Mouse (Mus musculus): ENCODE measurements around the gene Plekho1. TPM values are rescaled to one million over a fixed set of nuclear protein-coding genes. Genes with fewer than 3 reads are reported as not detected.

The Plekho1 gene
- polyA plus RNA-seq, 1 experiment from 2014 or later: 82.2 TPM

DNA sequence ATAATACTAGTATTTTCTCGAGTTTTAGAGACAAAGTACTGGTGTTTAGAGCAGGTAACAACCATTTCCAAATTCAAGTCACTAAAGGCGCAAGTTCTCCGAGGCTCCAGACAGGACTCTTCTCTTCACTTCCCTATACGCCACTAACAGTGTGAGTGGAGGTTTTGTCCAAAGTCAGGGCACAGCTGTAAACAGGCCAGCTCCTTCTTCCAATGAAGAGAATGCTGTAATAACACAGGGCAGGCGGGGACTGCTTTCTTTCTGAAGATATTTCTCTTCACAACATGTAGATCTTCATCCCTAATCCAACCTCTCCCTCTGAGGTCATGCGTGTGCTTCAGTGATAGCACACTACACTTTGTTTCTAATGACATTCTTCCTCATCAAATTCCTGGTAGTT lies 41.0 kb upstream of the Plekho1 start:
- Histone ChIP-seq H3K27me3 (ENCODE audit: control insufficient read depth, insufficient read depth, low read length) (no peaks in the 10 kb centered on the region), H3K9ac (ENCODE audit: low read depth, low read length) (no peak overlapping the region), H3K9me3 (replicated peaks; ENCODE audit: control insufficient read depth, low read length) (no peaks in the 10 kb centered on the region), H3K4me1 (ENCODE audit: control insufficient read depth, insufficient read depth, low read length) (no peaks in the 10 kb centered on the region; the same call in 1 of the 2 replicates), H3K36me3 (ENCODE audit: control insufficient read depth, insufficient read depth, low read length) (no peaks in the 10 kb centered on the region; the same call in 1 of the 2 replicates), H3K4me3 (ENCODE audit: low read depth, low read length) (no peak overlapping the region), H3K27ac (ENCODE audit: low read depth, low read length) (no peak overlapping the region), H3K4me2 (no peak overlapping the region)
- no peak for ATAC-seq (replicated peaks; ENCODE audit: insufficient number of reproducible peaks, low FRiP score, low TSS enrichment)
- WGBS (ENCODE audit: insufficient replicate concordance): 82% methylated on average over 6 of the region's 6 CpGs

DNA sequence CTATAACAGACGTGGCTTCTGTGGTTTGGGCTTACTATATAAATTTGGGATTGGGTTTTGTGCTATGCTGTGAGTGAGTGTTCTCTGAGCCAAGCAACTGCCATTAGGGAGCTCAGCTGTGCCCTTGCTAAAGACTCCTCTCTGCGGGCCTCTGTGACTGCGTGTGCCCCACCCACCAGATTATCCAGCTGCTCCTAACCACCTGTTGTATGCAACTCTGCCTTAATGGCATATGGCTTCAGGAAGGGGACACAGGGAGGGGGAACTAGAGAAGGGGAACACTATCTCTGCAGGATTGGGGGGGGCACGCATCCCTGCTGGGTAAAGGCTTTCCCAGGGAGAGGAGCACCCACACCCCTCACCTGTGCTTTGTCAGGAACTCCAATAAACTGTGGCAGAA lies 37.2 kb upstream of the Plekho1 start:
- 77% methylated on average over 4 of the region's 4 CpGs for WGBS (ENCODE audit: insufficient replicate concordance)
- H3K9ac ChIP-seq (ENCODE audit: low read depth, low read length): no peak overlapping the region
- no peaks in the 10 kb centered on the region for H3K9me3 ChIP-seq (replicated peaks; ENCODE audit: control insufficient read depth, low read length)
- no peak for ATAC-seq (replicated peaks; ENCODE audit: insufficient number of reproducible peaks, low FRiP score, low TSS enrichment)
- no peak overlapping the region for H3K27ac ChIP-seq (ENCODE audit: low read depth, low read length)
- H3K4me2 ChIP-seq: no peak overlapping the region
- H3K36me3 ChIP-seq (ENCODE audit: control insufficient read depth, insufficient read depth, low read length): no peaks in the 10 kb centered on the region; the same call in 1 of the 2 replicates
- H3K4me1 ChIP-seq (ENCODE audit: control insufficient read depth, insufficient read depth, low read length): no peaks in the 10 kb centered on the region; the same call in 1 of the 2 replicates
- no peak overlapping the region for H3K4me3 ChIP-seq (ENCODE audit: low read depth, low read length)
- no peaks in the 10 kb centered on the region for H3K27me3 ChIP-seq (ENCODE audit: control insufficient read depth, insufficient read depth, low read length)

DNA sequence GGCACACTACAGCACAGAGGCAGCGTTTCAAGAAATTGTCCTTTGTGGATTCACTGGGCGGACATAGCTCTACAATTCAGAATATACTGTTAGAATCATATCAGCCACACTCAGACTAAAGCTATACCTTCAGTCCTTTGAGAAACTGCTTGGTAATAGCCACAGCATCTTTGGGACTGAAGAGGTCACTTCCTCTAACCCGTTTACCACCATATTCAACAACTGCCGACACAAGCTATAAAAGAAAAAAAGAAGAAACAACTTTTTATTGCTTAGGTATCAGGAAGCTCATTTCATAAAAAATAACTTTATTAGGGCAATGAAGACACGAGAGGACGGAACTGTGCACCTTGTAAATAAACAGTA lies 36.8 kb upstream of the Plekho1 start:
- no peak for ATAC-seq (replicated peaks; ENCODE audit: insufficient number of reproducible peaks, low FRiP score, low TSS enrichment)
- Histone ChIP-seq H3K4me1 (ENCODE audit: control insufficient read depth, insufficient read depth, low read length) (no peaks in the 10 kb centered on the region; the same call in 1 of the 2 replicates), H3K36me3 (ENCODE audit: control insufficient read depth, insufficient read depth, low read length) (no peaks in the 10 kb centered on the region; the same call in 1 of the 2 replicates), H3K4me2 (no peak overlapping the region), H3K27me3 (ENCODE audit: control insufficient read depth, insufficient read depth, low read length) (no peaks in the 10 kb centered on the region), H3K4me3 (ENCODE audit: low read depth, low read length) (no peak overlapping the region), H3K9ac (ENCODE audit: low read depth, low read length) (no peak overlapping the region), H3K27ac (ENCODE audit: low read depth, low read length) (no peak overlapping the region), H3K9me3 (replicated peaks; ENCODE audit: control insufficient read depth, low read length) (no peaks in the 10 kb centered on the region)
- WGBS (ENCODE audit: insufficient replicate concordance): 88% methylated on average over 6 of the region's 6 CpGs

DNA sequence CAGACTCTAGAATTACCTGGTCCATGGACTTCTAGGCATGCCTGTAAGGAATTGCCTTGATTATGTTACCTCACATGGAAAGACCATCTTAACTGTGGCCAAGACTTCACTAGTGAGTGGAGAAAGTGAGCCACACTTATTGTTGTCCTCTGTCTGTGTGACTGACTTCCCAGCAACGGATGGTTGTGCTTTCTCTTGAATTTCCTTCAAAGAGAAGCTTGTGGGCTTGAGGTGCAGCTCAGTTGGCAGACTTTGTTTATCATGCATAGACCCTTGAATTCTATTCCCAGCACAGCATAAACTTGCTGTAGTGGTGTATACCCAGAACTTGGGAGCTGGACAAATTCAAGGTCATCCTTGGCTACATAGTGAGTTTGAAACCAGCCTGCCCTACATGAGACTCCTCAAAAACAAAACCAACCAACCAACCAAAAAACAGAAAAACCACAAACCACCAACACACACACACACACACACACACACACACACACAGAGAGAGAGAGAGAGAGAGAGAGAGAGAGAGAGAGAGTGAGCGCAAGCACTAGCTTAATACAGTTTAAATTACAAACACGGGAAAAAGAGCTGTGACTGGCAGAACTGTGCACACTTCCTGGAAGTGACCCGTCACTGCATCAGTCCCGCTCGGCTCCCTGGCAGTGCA lies 36.3 kb upstream of the Plekho1 start:
- H3K4me1 ChIP-seq (ENCODE audit: control insufficient read depth, insufficient read depth, low read length): no peaks in the 10 kb centered on the region; the same call in 1 of the 2 replicates
- H3K9ac ChIP-seq (ENCODE audit: low read depth, low read length): no peak overlapping the region
- ATAC-seq (replicated peaks; ENCODE audit: insufficient number of reproducible peaks, low FRiP score, low TSS enrichment): no peak
- H3K9me3 ChIP-seq (replicated peaks; ENCODE audit: control insufficient read depth, low read length): no peaks in the 10 kb centered on the region
- no peak overlapping the region for H3K4me2 ChIP-seq
- H3K27ac ChIP-seq (ENCODE audit: low read depth, low read length): no peak overlapping the region
- no peaks in the 10 kb centered on the region for H3K27me3 ChIP-seq (ENCODE audit: control insufficient read depth, insufficient read depth, low read length)
- no peaks in the 10 kb centered on the region; the same call in 1 of the 2 replicates for H3K36me3 ChIP-seq (ENCODE audit: control insufficient read depth, insufficient read depth, low read length)
- no peak overlapping the region for H3K4me3 ChIP-seq (ENCODE audit: low read depth, low read length)
- 79% methylated on average over 6 of the region's 6 CpGs for WGBS (ENCODE audit: insufficient replicate concordance)

DNA sequence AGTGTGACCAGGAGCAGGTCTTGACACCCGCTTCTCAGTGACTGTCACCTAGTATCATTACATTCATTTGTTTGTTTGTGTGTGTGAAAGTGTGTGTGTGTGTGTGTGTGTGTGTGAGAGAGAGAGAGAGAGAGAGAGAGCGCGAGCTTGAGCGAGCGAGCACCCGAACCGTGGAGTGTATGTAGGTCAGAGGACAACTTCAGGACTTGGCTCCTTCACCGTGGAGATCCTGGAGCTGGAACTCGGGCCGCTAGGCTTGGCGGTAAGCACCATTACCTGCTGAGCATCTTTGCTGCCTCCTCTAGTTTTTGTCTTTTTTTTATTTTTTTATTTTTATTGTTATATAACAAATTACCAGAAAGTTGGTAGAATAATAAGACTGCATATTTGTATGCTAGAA lies 34.0 kb upstream of the Plekho1 start:
- H3K27ac ChIP-seq (ENCODE audit: low read depth, low read length): no peak overlapping the region
- whole genome bisulfite sequencing (ENCODE audit: insufficient replicate concordance): 90% methylated on average over 11 of the region's 11 CpGs
- no peaks in the 10 kb centered on the region; the same call in 1 of the 2 replicates for H3K36me3 ChIP-seq (ENCODE audit: control insufficient read depth, insufficient read depth, low read length)
- H3K9me3 ChIP-seq (replicated peaks; ENCODE audit: control insufficient read depth, low read length): no peaks in the 10 kb centered on the region
- ATAC-seq (replicated peaks; ENCODE audit: insufficient number of reproducible peaks, low FRiP score, low TSS enrichment): no peak
- H3K4me1 ChIP-seq (ENCODE audit: control insufficient read depth, insufficient read depth, low read length): no peaks in the 10 kb centered on the region
- no peaks in the 10 kb centered on the region for H3K27me3 ChIP-seq (ENCODE audit: control insufficient read depth, insufficient read depth, low read length)
- H3K9ac ChIP-seq (ENCODE audit: low read depth, low read length): no peak overlapping the region
- H3K4me2 ChIP-seq: no peak overlapping the region
- no peak overlapping the region for H3K4me3 ChIP-seq (ENCODE audit: low read depth, low read length)

DNA sequence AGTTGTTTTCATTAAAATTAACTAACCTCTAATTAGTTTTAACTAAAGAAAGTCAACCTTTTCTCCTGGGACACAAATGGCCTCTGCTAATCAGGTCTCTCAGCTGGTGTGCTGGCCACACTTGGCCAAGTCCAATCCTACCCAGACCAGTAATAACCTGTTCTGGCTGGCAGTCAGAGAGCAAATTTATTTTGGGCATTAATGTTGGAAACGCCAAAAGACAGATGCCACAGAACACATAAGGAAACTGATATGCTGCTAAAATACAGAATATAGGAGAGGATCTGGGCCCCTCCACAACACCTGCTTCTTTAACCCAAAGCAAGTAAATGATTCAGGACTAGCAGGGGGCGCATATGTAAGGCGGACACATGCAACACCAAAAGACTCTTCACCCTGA lies 33.5 kb upstream of the Plekho1 start:
- no peaks in the 10 kb centered on the region for H3K9me3 ChIP-seq (replicated peaks; ENCODE audit: control insufficient read depth, low read length)
- H3K4me2 ChIP-seq: no peak overlapping the region
- 83% methylated on average over 3 of the region's 3 CpGs for WGBS (ENCODE audit: insufficient replicate concordance)
- no peak overlapping the region for H3K4me3 ChIP-seq (ENCODE audit: low read depth, low read length)
- no peak for ATAC-seq (replicated peaks; ENCODE audit: insufficient number of reproducible peaks, low FRiP score, low TSS enrichment)
- H3K9ac ChIP-seq (ENCODE audit: low read depth, low read length): no peak overlapping the region
- no peak overlapping the region for H3K27ac ChIP-seq (ENCODE audit: low read depth, low read length)
- H3K4me1 ChIP-seq (ENCODE audit: control insufficient read depth, insufficient read depth, low read length): no peaks in the 10 kb centered on the region
- H3K36me3 ChIP-seq (ENCODE audit: control insufficient read depth, insufficient read depth, low read length): no peaks in the 10 kb centered on the region; the same call in 1 of the 2 replicates
- H3K27me3 ChIP-seq (ENCODE audit: control insufficient read depth, insufficient read depth, low read length): no peaks in the 10 kb centered on the region

DNA sequence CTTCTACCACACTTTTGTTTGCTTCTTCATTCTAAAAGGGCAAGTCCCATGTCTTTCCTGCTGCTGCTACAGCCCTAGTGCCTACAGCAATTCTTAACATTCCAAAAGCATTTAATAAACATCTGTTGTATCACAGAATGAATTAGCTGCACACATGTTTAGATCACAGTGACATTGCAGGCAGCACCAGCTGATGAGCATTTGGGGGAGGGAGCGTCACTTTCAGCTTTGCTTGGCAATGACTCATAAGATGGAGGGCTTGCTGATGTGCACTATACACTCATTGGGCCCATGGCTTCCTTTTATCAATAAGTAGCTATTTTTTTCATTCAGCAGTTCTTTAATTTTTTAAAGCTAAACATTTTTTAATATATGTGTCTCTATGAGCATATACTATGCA lies 32.1 kb upstream of the Plekho1 start:
- H3K9me3 ChIP-seq (replicated peaks; ENCODE audit: control insufficient read depth, low read length): no peaks in the 10 kb centered on the region
- no peak overlapping the region for H3K9ac ChIP-seq (ENCODE audit: low read depth, low read length)
- WGBS (ENCODE audit: insufficient replicate concordance): 81% methylated on average over 1 of the region's 1 CpGs
- no peaks in the 10 kb centered on the region for H3K27me3 ChIP-seq (ENCODE audit: control insufficient read depth, insufficient read depth, low read length)
- H3K4me2 ChIP-seq: no peak overlapping the region
- ATAC-seq (replicated peaks; ENCODE audit: insufficient number of reproducible peaks, low FRiP score, low TSS enrichment): no peak
- no peak overlapping the region for H3K27ac ChIP-seq (ENCODE audit: low read depth, low read length)
- H3K4me3 ChIP-seq (ENCODE audit: low read depth, low read length): no peak overlapping the region
- no peaks in the 10 kb centered on the region for H3K4me1 ChIP-seq (ENCODE audit: control insufficient read depth, insufficient read depth, low read length)
- H3K36me3 ChIP-seq (ENCODE audit: control insufficient read depth, insufficient read depth, low read length): no peaks in the 10 kb centered on the region

DNA sequence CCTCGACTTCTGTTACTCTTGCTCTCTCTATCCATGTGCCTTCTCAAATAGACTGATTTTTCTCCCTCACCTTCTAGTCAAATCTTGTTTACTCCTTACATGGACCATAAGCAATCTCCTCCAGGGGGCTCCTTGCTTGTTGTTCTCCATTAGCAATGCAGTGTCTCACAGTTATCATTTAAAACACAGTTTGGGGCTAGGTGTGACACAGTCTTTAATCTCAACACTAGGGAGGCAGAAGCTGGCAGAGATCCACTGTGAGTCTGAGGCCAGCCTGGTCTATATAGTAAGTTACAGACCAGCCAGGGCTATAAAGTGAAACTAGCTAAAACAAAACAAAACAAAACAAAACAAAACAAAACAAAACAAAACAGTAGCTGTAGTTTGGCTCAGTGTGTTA lies 31.3 kb upstream of the Plekho1 start:
- Histone ChIP-seq H3K36me3 (ENCODE audit: control insufficient read depth, insufficient read depth, low read length) (no peaks in the 10 kb centered on the region), H3K27me3 (ENCODE audit: control insufficient read depth, insufficient read depth, low read length) (no peaks in the 10 kb centered on the region), H3K4me3 (ENCODE audit: low read depth, low read length) (no peak overlapping the region), H3K27ac (ENCODE audit: low read depth, low read length) (no peak overlapping the region), H3K4me2 (no peak overlapping the region), H3K4me1 (ENCODE audit: control insufficient read depth, insufficient read depth, low read length) (no peaks in the 10 kb centered on the region), H3K9me3 (replicated peaks; ENCODE audit: control insufficient read depth, low read length) (no peaks in the 10 kb centered on the region), H3K9ac (ENCODE audit: low read depth, low read length) (no peak overlapping the region)
- ATAC-seq (replicated peaks; ENCODE audit: insufficient number of reproducible peaks, low FRiP score, low TSS enrichment): no peak
- WGBS (ENCODE audit: insufficient replicate concordance): 61% methylated on average over 1 of the region's 1 CpGs

DNA sequence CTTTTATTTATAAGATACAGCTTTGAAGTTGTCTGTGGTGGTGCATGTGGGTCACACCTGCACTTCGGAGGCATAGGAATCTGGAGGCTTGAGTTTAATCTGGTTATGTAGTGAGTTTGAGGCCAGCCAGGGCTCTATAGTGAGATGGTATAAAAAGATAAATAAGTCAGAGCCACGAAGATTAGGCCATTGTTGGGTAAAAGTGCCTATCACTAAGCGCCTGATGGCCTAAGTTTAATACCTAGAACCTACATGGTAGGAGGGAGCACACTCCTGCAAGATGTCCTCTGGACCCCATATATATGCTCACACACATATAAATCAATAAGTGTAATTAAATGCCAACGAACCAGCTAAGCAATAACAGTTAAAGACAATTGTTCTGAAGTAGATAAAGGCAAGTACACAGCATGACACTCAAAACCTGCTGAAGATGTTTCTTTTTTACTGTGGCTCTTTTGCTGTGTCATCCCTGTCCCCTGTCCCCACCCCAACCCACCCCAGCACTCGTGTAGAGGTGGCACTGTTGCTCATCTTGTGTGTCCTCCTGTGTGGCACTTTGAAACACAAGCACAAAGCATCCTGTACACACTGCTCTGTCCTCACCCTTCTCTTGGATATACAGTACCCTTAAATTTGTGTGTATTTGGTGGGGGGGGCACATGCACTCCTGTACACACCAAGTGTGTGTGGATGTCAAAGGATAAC lies 25.8 kb upstream of the Plekho1 start:
- H3K36me3 ChIP-seq (ENCODE audit: control insufficient read depth, insufficient read depth, low read length): no peaks in the 10 kb centered on the region
- 72% methylated on average over 5 of the region's 5 CpGs for WGBS (ENCODE audit: insufficient replicate concordance)
- no peak overlapping the region for H3K27ac ChIP-seq (ENCODE audit: low read depth, low read length)
- no peaks in the 10 kb centered on the region for H3K9me3 ChIP-seq (replicated peaks; ENCODE audit: control insufficient read depth, low read length)
- no peak overlapping the region for H3K4me2 ChIP-seq
- H3K4me3 ChIP-seq (ENCODE audit: low read depth, low read length): no peak overlapping the region
- H3K4me1 ChIP-seq (ENCODE audit: control insufficient read depth, insufficient read depth, low read length): no peaks in the 10 kb centered on the region
- H3K9ac ChIP-seq (ENCODE audit: low read depth, low read length): no peak overlapping the region
- no peaks in the 10 kb centered on the region for H3K27me3 ChIP-seq (ENCODE audit: control insufficient read depth, insufficient read depth, low read length)
- no peak for ATAC-seq (replicated peaks; ENCODE audit: insufficient number of reproducible peaks, low FRiP score, low TSS enrichment)
